Mouse (Mus musculus) olfactory bulb, adult 2 months (tissue): ENCODE measurements around the gene Grsf1.

Experiments used
- CTCF ChIP-seq: fragments of 200-500 bp; IDR thresholded peaks from 2 replicates; pipeline ENCODE4 v1.5.1; 2012; ENCODE audit warnings: low read depth, mild to moderate bottlenecking, low read length, moderate library complexity; ENCODE audit not compliant: insufficient read depth
- POLR2A ChIP-seq: fragments of 200-500 bp; IDR thresholded peaks from 2 replicates; pipeline ENCODE4 v1.6.1; 2012; ENCODE audit warnings: mild to moderate bottlenecking, low read depth, low read length, moderate library complexity; ENCODE audit not compliant: insufficient read depth

GRCm38 (mm10) chr5:88643491-88643890 is 32.5 kb downstream of the Grsf1 start:
- TF ChIP-seq POLR2A (no peak), CTCF (no peak)
